Mouse (Mus musculus) MEL-GATA-1-ER (cell line): ENCODE results near the gene Vps25.

Experiments used
- DNase-seq: peaks from one replicate; pipeline ENCODE4 v3.0.0-alpha.2; 2012; ENCODE audit warnings: low read depth; ENCODE audit errors: extremely low read depth

Gene Vps25

DNA sequence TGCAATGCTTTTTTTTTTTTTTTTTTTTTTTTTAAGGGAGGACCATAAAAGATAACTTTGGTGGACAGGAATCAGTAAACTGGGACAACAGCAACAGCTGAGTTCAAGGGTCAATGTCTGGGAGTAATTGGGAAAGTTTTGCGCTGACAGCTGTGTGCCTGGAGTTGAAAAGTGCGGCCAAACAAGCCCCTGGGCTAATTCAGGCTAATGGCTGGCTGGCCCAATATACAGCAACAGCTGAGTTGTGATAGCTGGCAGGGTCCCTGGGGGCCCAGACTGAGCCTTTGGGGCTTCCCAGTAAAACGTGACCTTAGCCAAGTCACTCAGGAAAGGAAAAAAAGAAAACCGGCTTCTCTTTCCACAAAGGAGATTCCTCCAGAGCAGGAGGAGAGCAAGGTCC is 8.4 kb upstream of the Vps25 start:
- DNase-seq = no peak

DNA sequence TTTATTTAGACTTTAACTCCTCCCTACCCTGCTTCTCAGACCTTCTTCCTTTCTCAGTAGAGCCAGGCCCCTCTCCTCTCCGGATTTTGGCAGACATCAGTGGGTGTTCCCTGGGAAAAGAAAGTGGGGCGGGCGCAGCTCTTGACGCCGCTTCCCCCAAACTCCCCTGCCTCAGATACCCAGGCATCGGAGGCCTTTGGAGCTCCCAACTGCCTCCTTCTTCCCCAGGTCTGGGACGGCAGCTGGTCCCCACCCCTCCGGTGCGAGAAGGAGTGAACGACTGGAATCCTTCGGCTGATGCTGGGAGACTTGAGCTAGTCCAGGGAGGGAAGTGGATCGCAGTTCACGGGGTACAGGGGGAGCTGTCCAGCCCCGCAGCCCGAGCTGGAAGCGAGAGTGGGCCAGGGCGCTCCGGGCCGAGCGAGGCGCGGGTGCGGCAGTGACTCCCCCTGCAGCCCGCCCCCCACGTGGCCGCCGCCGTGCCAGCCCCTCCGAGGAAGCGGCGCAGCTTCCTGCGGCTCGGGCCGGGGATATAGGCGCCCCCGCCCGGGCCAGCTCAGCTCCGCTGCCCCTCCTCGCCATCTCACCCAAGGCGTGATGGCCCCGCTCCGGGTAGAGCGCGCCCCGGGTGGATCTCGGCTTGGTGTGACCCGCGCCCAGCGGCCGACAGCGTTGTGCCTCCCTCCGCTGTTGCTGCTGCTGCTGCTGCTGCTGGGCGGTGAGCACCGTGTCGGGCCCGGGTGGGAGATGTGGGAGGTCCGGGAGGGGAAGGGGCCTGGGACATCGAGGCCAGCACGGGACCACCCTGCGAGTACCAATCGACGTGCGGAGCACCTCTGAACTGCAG is 7.4 kb upstream of the Vps25 start, which contains the start of gene Ramp2:
Ramp2 (plus strand) TSS at position 174 of the 847 bp plus-strand sequence.
- DNase-seq = no peak

DNA sequence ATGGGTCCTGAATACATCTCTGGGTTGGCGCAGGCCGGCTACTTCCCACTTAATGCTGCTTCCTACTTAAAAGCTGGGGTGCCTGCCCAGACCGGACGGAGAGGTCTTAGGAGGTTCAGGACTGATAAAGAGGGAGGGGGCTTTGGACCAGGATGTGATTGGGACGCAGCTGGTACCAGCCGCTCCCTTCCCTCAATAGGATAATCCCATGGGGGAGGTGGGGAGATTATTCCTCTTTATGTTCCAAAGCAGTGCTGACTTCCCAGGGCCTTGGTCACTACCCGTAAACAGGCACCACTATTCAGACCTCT is 6.8 kb upstream of the Vps25 start:
- DNase-seq = no peak

DNA sequence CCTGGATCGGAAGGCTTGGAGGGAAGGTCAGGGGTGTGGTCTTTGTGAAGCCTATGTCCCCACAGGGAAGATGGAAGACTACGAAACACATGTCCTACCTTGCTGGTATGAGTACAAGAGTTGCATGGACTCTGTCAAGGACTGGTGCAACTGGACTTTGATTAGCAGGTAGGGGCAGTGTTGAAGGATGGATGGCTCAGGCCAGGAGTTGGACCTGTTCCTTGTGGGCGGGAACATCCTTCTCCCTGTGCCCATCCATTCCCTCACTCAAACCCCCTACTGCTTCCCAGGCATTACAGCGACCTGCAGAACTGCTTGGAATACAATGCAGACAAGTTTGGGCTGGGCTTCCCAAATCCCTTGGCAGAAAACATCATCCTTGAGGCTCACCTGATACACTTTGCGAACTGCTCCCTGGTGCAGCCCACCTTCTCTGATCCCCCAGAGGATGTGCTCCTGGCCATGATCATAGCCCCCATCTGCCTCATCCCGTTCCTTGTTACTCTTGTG is 5.9 kb upstream of the Vps25 start:
- no peak for DNase-seq

DNA sequence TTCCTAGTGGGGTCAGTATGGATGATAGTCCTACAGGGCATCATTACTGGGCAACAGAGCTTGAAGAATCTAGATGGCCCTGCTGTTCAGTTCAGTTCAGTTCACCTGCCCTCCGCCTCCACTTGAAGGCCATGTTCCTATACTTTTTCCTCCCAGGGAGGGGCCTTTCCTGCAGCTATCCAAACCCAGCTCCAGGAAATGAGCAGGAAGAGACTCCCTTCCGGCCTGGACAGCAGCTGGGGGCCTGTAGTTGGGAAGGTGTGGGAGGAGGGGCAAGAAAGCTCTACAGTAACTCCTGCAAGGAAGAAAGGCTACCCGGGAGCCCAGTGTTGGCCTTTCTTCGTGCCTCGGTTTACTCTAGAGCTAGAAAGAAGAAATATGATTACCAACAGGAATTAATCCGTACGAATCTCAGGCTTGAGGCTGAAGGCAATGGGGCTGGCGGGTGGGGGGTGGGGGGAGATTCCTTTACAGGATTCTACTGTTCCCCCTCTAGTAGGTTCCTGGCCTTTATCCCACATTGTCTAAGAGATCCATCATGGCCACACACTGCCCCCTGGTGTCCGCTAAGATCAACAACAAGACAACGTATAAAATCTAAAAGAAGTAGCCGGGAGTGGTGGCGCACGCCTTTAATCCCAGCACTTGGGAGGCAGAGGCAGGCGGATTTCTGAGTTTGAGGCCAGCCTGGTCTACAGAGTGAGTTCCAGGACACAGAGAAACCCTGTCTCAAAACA is 5.1 kb upstream of the Vps25 start:
- no peak for DNase-seq

DNA sequence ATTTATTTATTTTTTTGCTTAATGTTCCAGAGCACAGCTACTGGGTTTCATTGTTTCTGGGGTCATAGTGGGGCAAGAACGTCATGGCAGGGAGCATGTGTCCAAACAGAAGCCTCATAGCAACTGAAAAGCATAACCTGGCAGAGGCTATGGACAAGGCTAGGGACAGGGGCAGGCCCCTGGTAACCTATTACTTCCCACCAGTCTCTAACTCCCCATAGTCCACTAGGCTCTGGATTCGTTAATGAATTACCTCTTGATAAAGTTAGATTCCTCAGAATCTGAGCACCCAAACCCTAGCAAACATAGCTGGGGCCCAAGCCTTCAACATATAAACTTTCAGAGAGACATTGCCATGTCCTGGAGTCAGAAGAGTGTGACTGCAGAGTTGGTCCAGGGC is 2.5 kb upstream of the Vps25 start:
- DNase-seq = no peak

DNA sequence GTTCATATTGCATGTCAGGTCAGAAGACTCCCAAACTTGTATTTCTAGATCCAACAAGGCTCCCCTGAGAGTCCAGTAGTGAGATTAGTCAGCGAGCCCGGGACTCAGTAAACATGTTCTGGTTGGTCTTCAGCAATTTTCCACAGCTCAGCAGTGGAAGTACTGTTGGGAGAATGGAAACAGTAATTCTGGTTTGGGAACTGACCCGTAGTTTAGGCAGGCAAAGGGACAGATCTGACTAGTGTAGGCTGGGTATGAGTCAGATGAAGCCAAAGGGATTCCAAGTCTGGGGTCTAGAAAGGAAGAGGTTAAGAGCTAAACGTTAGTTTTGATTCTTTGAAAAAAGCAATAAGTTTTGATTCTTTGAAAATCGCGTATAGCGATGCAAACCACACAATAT is 566 bp upstream of the Vps25 start:
- no peak for DNase-seq

DNA sequence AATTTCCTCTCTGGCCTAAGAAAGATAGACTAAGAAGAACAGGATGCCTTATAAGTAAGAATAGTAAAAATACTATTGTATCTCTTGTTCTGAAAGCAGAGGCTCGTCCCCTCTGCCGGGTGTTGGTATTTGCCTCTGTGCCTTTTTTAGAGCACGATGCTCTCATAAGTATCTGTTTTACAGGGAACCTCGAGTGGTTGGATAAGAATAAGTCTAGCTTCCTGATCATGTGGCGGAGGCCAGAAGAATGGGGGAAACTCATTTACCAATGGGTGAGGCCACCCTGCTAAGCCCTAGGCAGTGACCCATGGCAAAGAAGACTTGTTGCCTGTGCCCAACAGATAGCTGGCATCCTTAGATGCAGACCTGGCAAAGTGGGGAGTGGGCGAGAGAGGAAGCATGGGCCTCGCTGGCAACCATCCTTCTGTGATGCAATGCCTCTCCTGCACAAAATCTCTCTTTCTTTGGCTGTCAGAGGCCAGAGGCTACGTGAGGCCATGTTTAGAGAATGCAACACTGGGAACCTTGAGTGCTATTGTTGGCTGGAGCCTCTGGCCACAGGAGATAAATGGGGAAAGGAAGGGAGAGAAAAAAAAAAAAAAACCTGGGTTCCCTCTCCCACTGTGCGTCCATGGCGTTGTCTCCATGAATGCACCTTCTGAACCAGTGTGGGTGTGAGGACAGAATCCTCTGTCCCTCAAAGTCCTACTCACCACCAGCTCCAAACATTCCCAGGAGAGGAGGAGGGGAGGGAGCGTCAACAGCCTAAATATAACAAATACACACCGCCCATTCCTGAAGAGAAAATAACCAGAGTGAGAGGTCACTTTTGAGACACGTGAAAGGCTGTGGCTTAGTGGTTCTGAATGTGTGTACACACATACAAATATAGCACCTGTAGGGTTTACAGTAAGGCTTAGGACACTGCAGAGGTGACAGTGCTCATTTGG is 2.6 kb downstream of the Vps25 start:
- no peak for DNase-seq

DNA sequence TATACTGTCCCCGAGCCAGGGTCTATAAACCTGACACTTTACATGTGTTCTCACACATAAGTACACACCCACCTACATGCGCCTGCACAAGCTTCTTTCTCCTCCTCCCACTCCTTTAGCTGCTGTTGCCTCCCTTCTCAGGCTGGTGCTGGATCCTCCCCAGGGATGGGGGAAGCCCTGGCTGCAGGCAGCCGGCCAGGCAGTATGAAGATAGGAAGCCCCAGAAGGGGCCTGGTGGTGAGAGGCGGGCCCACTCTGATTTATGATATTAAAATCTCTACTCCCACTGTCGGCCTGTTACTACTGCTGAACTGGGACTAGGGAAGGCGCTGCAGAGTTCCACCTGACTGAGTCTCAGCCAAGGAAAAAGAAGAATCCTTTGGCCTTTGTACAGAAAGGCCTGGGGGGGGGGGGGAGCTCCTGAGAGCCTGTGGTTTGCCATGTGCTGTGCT is 5.8 kb downstream of the Vps25 start:
- no peak for DNase-seq

DNA sequence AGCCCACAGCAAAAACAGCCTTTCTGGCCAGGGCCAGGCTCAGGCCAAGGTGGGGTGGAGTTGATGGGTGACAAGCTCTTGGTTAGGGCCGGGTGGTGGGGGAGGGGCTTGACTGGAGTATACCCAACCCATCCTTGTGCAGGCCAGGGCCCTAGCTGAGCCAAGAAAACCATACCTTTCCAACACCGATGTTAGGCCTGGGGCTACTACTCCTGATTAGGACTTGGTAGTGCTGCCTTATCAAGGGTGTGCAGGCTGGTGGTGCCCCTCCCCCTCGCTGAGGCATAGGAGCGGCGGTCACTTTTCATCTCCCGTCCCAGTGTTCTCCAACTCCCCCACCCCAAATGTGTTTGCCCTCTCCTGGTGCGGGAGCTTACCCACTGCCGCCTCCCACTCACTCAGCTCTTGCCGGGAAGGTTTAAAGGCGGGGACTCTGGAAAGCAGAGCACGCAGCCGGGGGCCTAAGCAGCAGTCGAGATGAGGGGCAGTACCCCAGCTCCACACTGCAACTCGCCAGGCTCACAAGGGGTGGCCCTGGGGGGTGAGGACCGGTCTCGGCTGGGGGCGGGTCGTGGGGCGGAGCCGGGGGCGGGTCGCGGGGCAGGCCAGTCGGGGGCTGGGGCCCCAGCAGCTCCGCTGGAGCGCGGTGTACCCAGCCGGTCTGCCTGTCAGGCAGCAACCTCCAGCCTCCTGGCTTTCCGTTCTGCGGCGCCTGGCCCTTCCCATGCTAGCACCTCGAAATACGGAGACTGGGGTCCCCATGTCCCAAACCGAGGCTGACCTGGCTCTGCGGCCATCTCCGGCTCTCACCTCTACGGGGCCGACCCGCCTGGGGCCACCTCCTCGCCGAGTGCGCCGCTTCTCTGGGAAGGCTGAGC is 6.7 kb downstream of the Vps25 start, which contains the start of gene Wnk4:
Wnk4 (plus strand) TSS at position 620 of the 878 bp plus-strand sequence.
- DNase-seq = peak; percentile 59

DNA sequence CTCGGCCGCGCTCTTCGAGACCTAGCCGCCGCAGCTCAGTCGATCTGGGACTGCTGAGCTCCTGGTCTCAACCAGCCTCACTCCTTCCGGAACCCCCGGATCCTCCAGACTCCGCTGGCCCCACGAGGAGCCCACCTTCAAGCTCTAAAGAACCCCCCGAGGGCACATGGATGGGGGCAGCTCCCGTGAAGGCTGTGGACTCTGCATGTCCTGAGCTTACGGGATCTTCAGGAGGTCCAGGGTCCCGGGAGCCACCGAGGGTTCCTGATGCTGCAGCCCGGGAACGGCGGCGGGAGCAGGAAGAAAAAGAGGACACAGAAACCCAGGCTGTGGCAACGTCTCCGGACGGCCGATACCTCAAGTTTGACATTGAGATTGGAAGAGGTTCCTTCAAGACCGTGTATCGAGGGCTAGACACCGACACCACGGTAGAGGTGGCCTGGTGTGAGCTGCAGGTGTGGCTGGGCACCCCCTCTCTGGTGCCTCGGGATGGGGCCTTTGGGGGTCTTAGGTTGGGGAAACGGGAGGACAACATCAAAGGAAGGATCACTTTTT is 7.4 kb downstream of the Vps25 start:
- no peak for DNase-seq

DNA sequence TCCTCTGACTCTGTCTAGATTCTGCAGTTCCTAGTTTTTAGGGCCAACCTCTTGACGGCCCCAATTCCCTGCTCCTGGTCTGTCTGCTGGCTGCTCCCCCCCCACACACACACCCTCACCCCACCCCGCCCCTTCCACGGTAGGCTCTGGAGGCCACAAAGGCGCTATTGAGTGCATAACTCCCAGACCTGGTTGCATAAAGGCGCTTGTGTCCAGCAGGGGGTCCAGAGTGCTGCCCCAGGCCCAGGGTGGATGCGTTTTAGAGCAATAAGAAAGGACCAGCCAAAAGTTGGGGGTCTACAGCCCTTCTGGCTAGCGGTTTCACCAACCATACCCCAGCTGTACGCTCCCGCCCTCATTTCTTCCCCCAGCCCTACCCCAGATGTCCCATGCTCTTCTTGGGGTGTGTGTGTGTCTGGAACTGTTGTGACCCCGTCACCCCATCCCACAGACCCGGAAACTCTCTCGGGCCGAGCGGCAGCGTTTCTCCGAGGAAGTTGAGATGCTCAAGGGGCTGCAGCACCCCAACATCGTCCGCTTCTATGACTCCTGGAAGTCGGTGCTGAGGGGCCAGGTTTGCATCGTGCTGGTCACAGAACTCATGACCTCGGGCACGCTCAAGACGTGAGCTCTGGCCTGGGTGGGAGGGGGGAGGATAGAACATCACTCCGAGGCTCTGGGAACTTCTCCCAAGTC is 8.9 kb downstream of the Vps25 start:
- DNase-seq = no peak

DNA sequence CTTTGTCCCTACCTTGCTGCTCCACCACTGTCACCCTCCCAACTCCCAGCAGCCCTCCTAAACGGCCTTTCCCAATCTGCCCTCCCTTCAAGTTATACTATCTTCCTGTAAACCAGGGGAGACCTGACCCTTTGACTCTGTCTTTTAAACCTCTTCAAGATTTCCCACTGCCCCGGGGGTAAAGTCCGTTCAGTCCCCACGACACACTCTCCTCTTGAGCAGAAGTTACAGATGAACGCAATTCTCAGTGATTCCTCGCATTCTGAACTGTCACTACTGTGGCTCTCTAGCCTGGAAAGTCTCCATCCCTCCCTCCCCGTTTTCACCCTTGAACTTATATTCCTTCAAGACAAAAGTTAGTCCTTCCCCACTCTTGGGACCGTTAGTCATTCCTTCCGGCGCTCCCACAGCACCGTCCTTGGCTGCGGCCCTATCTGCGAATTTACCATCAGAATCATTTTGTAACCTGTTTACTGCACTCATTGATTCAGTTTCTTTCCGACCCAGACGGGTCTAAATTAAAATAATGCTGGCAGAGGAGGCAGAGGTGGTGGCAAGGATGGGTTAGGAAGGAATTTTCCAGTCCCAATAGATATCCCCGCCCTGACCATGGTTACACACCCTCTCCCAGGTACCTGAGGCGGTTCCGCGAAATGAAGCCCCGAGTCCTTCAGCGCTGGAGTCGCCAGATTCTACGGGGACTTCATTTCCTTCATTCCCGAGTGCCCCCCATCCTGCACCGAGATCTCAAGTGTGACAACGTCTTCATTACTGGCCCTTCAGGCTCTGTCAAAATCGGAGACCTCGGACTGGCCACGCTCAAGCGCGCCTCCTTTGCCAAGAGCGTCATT is 9.9 kb downstream of the Vps25 start:
- no peak for DNase-seq

DNA sequence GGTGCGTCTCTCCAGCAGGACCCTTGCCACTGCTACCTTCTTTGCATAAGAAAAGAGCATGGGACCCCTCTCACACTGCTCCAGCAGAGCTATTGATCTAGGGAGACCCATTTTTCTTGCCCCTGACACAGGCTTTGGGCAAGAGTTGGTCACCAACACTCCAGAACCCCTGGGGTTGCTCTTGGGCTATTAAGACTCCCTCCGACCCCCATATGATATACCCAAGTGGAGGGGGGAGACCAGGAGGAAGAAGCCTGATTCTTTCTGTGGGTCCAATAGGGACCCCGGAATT is 10.4 kb downstream of the Vps25 start:
- DNase-seq = no peak

DNA sequence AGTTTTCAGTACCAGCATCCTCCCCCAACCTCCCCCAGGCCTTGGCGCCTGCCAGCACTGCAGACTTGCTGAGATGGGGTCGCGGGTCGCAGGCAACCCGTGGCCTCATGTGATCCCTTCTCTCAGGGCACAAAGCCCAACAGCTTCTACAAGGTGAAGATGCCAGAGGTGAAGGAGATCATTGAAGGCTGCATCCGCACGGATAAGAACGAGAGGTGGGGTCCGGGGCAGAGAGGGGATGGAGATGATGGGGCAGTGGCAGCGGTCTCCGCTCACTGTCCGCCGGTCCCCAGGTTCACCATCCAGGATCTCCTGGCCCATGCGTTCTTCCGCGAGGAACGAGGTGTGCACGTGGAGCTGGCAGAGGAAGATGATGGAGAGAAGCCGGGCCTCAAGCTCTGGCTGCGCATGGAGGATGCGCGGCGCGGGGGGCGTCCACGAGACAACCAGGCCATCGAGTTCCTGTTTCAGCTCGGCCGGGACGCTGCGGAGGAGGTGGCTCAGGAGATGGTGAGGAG is 11.5 kb downstream of the Vps25 start:
- no peak for DNase-seq

DNA sequence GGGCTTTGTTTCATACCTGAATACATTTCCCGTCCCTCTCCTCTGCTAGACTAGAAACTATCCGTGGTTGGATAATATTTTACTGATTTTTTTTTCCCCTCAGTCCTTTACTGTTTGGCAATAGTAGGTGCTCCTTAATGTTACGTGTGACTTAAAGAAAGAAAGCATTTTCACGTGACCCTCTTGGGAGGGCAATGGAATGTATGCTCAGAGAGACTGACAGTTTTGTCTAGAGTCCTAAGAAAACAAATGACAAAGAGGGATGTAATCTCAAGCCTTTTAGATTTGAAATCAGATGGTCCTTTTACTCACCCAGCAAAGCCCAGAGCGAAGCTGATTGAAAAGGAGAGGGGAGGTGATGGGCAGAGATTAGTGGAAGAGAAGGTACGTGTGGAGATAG is 12.4 kb downstream of the Vps25 start:
- no peak for DNase-seq

DNA sequence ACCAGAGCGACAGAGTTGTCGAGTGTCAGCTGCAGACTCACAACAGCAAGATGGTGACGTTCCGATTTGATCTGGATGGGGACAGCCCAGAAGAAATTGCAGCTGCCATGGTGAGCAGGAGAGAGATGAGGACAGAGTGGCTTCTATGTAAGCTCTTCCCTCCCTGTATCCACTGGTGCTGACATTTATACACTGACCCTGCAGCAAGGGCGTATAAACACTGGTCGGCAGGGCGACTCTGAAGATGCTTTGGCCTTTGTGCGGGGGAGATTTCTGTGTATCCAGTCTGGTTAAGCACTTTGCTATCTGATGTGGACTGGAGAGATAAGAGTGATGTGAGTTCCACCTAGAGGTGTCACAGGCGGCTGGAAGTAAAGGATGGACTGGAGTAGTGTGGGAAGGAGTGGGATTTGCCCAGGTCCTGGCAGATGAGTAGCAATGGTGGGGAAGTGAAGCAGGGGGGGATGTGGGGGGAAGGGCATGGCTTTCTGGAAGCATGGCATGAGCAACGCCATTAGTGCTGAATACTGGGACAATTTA is 16.1 kb downstream of the Vps25 start:
- DNase-seq = no peak

DNA sequence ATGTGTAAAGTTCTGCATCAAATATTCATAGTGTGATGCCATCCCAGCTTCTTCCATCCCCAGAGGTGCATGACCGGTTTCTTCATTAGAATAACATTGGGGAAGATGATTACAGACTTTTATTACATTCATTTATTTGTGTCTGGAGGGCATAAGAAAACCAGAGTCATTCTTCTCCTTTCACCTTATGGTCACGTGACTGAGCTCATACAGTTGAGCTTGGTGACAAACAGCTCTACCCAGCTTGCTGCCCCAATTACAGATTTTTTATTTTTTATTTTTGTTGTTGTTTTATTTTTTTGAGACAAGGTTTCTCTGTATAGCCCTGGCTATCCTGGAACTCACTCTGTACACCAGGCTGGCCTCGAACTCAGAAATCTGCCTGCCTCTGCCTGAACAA is 18.9 kb downstream of the Vps25 start:
- no peak for DNase-seq
